Mouse (Mus musculus) heart, embryonic 10.5 days (tissue): ENCODE results near the gene Wdr59. TPM values are rescaled to one million over a fixed set of nuclear protein-coding genes. Genes with fewer than 3 reads are reported as not detected.

ENCODE experiments used
- DNase-seq: peaks from one replicate; pipeline ENCODE4 v3.0.0-alpha.2; 2017; ENCODE audit warnings: low spot score
- H3K27ac ChIP-seq: fragments of 300-500 bp; sonication (generic); 2 replicates; pipeline ENCODE4 v1.5.1; 2016; ENCODE audit warnings: mild to moderate bottlenecking
- H3K27me3 ChIP-seq: fragments of 300-500 bp; sonication (generic); 2 replicates; pipeline ENCODE4 v1.6.1; 2016; ENCODE audit warnings: mild to moderate bottlenecking; ENCODE audit not compliant: poor library complexity, insufficient read depth, severe bottlenecking
- H3K36me3 ChIP-seq: fragments of 300-500 bp; sonication (generic); 2 replicates; pipeline ENCODE4 v1.6.1; 2016; ENCODE audit warnings: mild to moderate bottlenecking, moderate library complexity
- H3K4me1 ChIP-seq: fragments of 300-500 bp; sonication (generic); 2 replicates; pipeline ENCODE4 v1.6.1; 2016; ENCODE audit warnings: mild to moderate bottlenecking
- H3K4me3 ChIP-seq: fragments of 300-500 bp; sonication (generic); 2 replicates; pipeline ENCODE4 v1.5.1; 2016; ENCODE audit warnings: mild to moderate bottlenecking, moderate library complexity
- H3K9me3 ChIP-seq: fragments of 300-500 bp; sonication (generic); 2 replicates; pipeline ENCODE4 v1.6.1; 2016; ENCODE audit warnings: mild to moderate bottlenecking, moderate library complexity
- WGBS: fragments of 180-500 bp; shearing (Covaris S2); methylation state at CpG from one replicate; pipeline ENCODE4 v1.1.7; 2016; 5-methylcytosine and 5-hydroxymethylcytosine counted together
- microRNA-seq: library from miRNA; unstranded; fragments of <30 nt; microRNA quantifications from one replicate; pipeline ENCODE4, GENCODE M21; 2017
- polyA plus RNA-seq: library from polyadenylated mRNA; unstranded; fragments of >200 nt; fragmentation: Nextera tagmentation; extraction: Ambion mirVana; gene quantifications from 2 replicates; pipeline ENCODE4 v1.2.1, GENCODE M21; 2016

Wdr59 gene
- polyA plus RNA-seq, 1 experiment from 2014 or later, result 5.9 TPM

DNA sequence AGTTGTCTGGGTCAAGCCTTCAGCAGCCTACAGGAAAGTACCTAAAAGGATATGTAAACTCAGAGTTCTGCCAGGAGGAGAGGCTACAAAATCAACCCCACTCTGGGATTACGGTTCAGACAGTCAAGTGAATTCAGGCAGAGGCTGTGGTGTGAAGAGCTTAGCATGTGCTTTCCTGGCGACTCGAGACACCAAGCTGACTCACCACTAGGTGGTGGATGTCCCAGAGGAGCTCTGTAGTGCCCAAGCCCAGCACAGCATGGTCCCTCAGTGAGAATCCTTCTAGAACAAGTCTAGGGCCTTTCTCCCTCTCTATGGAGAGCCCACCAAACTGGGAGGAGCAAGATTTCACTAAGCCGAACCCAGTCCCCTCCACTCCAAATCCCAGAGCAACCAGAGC lies 118.5 kb downstream of the Wdr59 start:
- no peaks in the 10 kb centered on the region for H3K4me1 ChIP-seq
- H3K4me3 ChIP-seq, result no peak overlapping the region
- H3K27me3 ChIP-seq, result peaks cover 15% of the 10 kb centered on the region
- H3K27ac ChIP-seq, result no peak overlapping the region
- 38% methylated on average over 4 of the region's 4 CpGs for WGBS
- no peaks in the 10 kb centered on the region for H3K36me3 ChIP-seq
- no peaks in the 10 kb centered on the region for H3K9me3 ChIP-seq
- DNase-seq, result no peak

Small RNA genes lying within 50 kb of the gene (microRNA-seq; reads per million reads assigned to microRNA genes)
- gene Mir1957b, result not detected

Other genes starting within 250 kb of the Wdr59 start
- gene Rfwd3, start 221.9 kb downstream of the Wdr59 start, polyA plus RNA-seq, result 57.7 and 65.2 TPM in 2 replicates
- gene Mlkl, start 183.9 kb downstream of the Wdr59 start, polyA plus RNA-seq, result 0.98 and 1.5 TPM in 2 replicates
- not detected in 2 replicates for gene Fa2h, start 128.3 kb downstream of the Wdr59 start, polyA plus RNA-seq
- 21.3 and 37.0 TPM in 2 replicates for gene Znrf1, start 14.0 kb upstream of the Wdr59 start, polyA plus RNA-seq
- 0.30 and 0.43 TPM in 2 replicates for gene Ldhd, start 108.3 kb upstream of the Wdr59 start, polyA plus RNA-seq
- gene Zfp1, start 121.3 kb upstream of the Wdr59 start, polyA plus RNA-seq, result 17.6 and 18.1 TPM in 2 replicates
- gene Ctrb1, start 168.9 kb upstream of the Wdr59 start, polyA plus RNA-seq, result not detected in 2 replicates
- 53.2 and 54.4 TPM in 2 replicates for gene Bcar1, start 221.7 kb upstream of the Wdr59 start, polyA plus RNA-seq